Mouse (Mus musculus) T-helper 17 cell (primary cell): ENCODE data around the gene Abr.

Experiments
- in situ Hi-C, 2 experiments: fragments of 300-600 bp; cut with MboI, MseI; formaldehyde crosslinking; loops; 1 replicate in 1 of 2; 2 replicates in 1 of 2; pipeline ENCODE4 v1.15.1; 2025; ENCODE audit warnings: high pct_unique_total_duplicates in 2 of 2

Gene Abr

GRCm38 (mm10) chr11:76429556-76429955 lies 192.6 kb downstream of the Abr start:
- in situ Hi-C loops: no loop called here

- in situ Hi-C loops: no loop called here
These were observed 193.1 kb downstream of the Abr start for GRCm38 (mm10) chr11:76429046-76429445.

- in situ Hi-C loops: no loop called here
These were observed 194.3 kb downstream of the Abr start for GRCm38 (mm10) chr11:76427781-76428180.

GRCm38 (mm10) chr11:76425749-76426148 lies 196.4 kb downstream of the Abr start:
- in situ Hi-C loops: no loop called here

GRCm38 (mm10) chr11:76420896-76421295 lies 201.2 kb downstream of the Abr start:
- in situ Hi-C loops: no loop called here

GRCm38 (mm10) chr11:76419179-76419578 lies 202.9 kb downstream of the Abr start:
- in situ Hi-C loops: no loop called here

- in situ Hi-C loops: no loop called here
These were observed 203.7 kb downstream of the Abr start for GRCm38 (mm10) chr11:76418423-76418822.

GRCm38 (mm10) chr11:76415985-76416384 lies 206.1 kb downstream of the Abr start:
- in situ Hi-C loops: no loop called here

- in situ Hi-C loops: no loop called here
These were observed 207.1 kb downstream of the Abr start for GRCm38 (mm10) chr11:76415001-76415400.

GRCm38 (mm10) chr11:76413202-76413601 lies 208.9 kb downstream of the Abr start:
- in situ Hi-C loops: no loop called here

GRCm38 (mm10) chr11:76410826-76411225 lies 211.3 kb downstream of the Abr start:
- in situ Hi-C loops: no loop called here

GRCm38 (mm10) chr11:76406702-76407583 lies 215.2 kb downstream of the Abr start, which contains the start of gene Timm22:
Gene Timm22, plus strand, starts transcription at chr11:76406952.
- in situ Hi-C loops: loop anchor here (5.0 kb wide), 3 partner anchors 150 to 320 kb away; no protein-coding TSS in a partner anchor

- in situ Hi-C loops: loop anchor here (5.0 kb wide), 3 partner anchors 148 to 318 kb away; no protein-coding TSS in a partner anchor
These were observed 216.4 kb downstream of the Abr start for GRCm38 (mm10) chr11:76405626-76406264.

GRCm38 (mm10) chr11:76405113-76405512 lies 217.0 kb downstream of the Abr start:
- in situ Hi-C loops: loop anchor here (5.0 kb wide), 3 partner anchors 148 to 318 kb away; no protein-coding TSS in a partner anchor

- in situ Hi-C loops: no loop called here
These were observed 220.7 kb downstream of the Abr start for GRCm38 (mm10) chr11:76401398-76401797.

GRCm38 (mm10) chr11:76399587-76400330 lies 222.4 kb downstream of the Abr start:
- in situ Hi-C loops: no loop called here

GRCm38 (mm10) chr11:76398798-76399586 lies 223.1 kb downstream of the Abr start, which contains the start of gene Nxn:
Gene Nxn, minus strand, starts transcription at chr11:76399140.
- in situ Hi-C loops: no loop called here

GRCm38 (mm10) chr11:76398312-76398797 lies 223.8 kb downstream of the Abr start:
- in situ Hi-C loops: no loop called here

GRCm38 (mm10) chr11:76397650-76398311 lies 224.3 kb downstream of the Abr start:
- in situ Hi-C loops: no loop called here

GRCm38 (mm10) chr11:76392996-76393395 lies 229.1 kb downstream of the Abr start:
- in situ Hi-C loops: no loop called here
